Mouse (Mus musculus) forebrain, embryonic 11.5 days (tissue): ENCODE measurements at regions not wholly inside any gene's neighbourhood (a gene's known extent, or its start where the extent isn't known, plus 50 kb on each side); places are given as distances from the start of the nearest gene placed in this dataset.
A peak's percentile ranks its signal among the peaks of the same experiment; 100 is the strongest.

Experiments
- ATAC-seq: fragments of 200-750 bp; cut with Nextera tagmentation; replicated peaks from 2 replicates; pipeline ENCODE4 v1.8.0; 2017; ENCODE audit warnings: moderate TSS enrichment; ENCODE audit not compliant: low FRiP score
- DNase-seq: peaks from one replicate; pipeline ENCODE4 v3.0.0-alpha.2; 2017; ENCODE audit warnings: low spot score
- H3K27ac ChIP-seq: fragments of 300-500 bp; sonication (generic); 2 replicates; pipeline ENCODE4 v1.5.1; 2014; ENCODE audit warnings: low read depth, low read length
- H3K27me3 ChIP-seq: fragments of 300-500 bp; sonication (generic); 2 replicates; pipeline ENCODE4 v1.6.1; 2014; ENCODE audit warnings: mild to moderate bottlenecking, low read length, mixed read lengths; ENCODE audit not compliant: control insufficient read depth, insufficient read depth
- H3K36me3 ChIP-seq: fragments of 300-500 bp; sonication (generic); 2 replicates; pipeline ENCODE4 v1.6.1; 2014; ENCODE audit warnings: mild to moderate bottlenecking, low read length, moderate library complexity, mixed read lengths; ENCODE audit not compliant: control insufficient read depth, insufficient read depth
- H3K4me1 ChIP-seq: fragments of 300-500 bp; sonication (generic); replicated peaks from 2 replicates; pipeline ENCODE4 v1.6.1; 2014; ENCODE audit warnings: low read length, mixed read lengths; ENCODE audit not compliant: control insufficient read depth, insufficient read depth
- H3K4me2 ChIP-seq: fragments of 300-500 bp; sonication (generic); 2 replicates; pipeline ENCODE4 v1.6.1; 2014; ENCODE audit warnings: low read depth, mild to moderate bottlenecking, low read length, moderate library complexity, mixed read lengths; ENCODE audit not compliant: severe bottlenecking
- H3K4me3 ChIP-seq: fragments of 300-500 bp; sonication (generic); 2 replicates; pipeline ENCODE4 v1.5.1; 2014; ENCODE audit warnings: low read depth, low read length
- H3K9ac ChIP-seq: fragments of 300-500 bp; sonication (generic); 2 replicates; pipeline ENCODE4 v1.6.1; 2014; ENCODE audit warnings: low read length
- H3K9me3 ChIP-seq: fragments of 300-500 bp; sonication (generic); 2 replicates; pipeline ENCODE4 v1.6.1; 2016; ENCODE audit warnings: low read length, mixed read lengths; ENCODE audit not compliant: control insufficient read depth
- WGBS: fragments of 180-500 bp; shearing (Covaris S2); extraction: QIAGEN DNeasy Blood & Tissue Kit; methylation state at CpG from one replicate; pipeline ENCODE4 v1.1.7; 2014; 5-methylcytosine and 5-hydroxymethylcytosine counted together

GRCm38 (mm10) chr1:61419839-61420238, 218.8 kb upstream of the Pard3b start:
- Histone ChIP-seq H3K36me3 (no peaks in the 10 kb centered on the region), H3K9me3 (no peaks in the 10 kb centered on the region), H3K27me3 (no peaks in the 10 kb centered on the region), H3K4me3 (no peak overlapping the region), H3K27ac (no peak overlapping the region), H3K9ac (no peak overlapping the region), H3K4me2 (no peak overlapping the region), H3K4me1 (no peaks in the 10 kb centered on the region)
- 39% methylated on average over 6 of the region's 6 CpGs for WGBS
- DNase-seq: no peak
- ATAC-seq: no peak

- no peaks in the 10 kb centered on the region for H3K9me3 ChIP-seq
- no peak overlapping the region for H3K4me3 ChIP-seq
- ATAC-seq (no peak), DNase-seq (no peak)
- no peak overlapping the region for H3K9ac ChIP-seq
- no peaks in the 10 kb centered on the region for H3K4me1 ChIP-seq
- H3K36me3 ChIP-seq: no peaks in the 10 kb centered on the region
- H3K27me3 ChIP-seq: no peaks in the 10 kb centered on the region
- H3K4me2 ChIP-seq: no peak overlapping the region
- H3K27ac ChIP-seq: no peak overlapping the region
Observed at GRCm38 (mm10) chr1:61423253-61423652, 215.4 kb upstream of the Pard3b start.

GRCm38 (mm10) chr1:61428706-61429501, 209.7 kb upstream of the Pard3b start:
- Histone ChIP-seq H3K27ac (no peak overlapping the region), H3K36me3 (no peaks in the 10 kb centered on the region), H3K4me2 (no peak overlapping the region), H3K9me3 (no peaks in the 10 kb centered on the region), H3K9ac (no peak overlapping the region), H3K4me3 (no peak overlapping the region), H3K4me1 (no peaks in the 10 kb centered on the region), H3K27me3 (no peaks in the 10 kb centered on the region)
- ATAC-seq (no peak), DNase-seq (no peak)
- WGBS: 91% methylated on average over 4 of the region's 4 CpGs

- H3K9ac ChIP-seq: no peak overlapping the region
- H3K27ac ChIP-seq: no peak overlapping the region
- H3K27me3 ChIP-seq: no peaks in the 10 kb centered on the region
- no peak overlapping the region for H3K4me3 ChIP-seq
- DNase-seq (no peak), ATAC-seq (no peak)
- H3K4me1 ChIP-seq: no peaks in the 10 kb centered on the region
- 68% methylated on average over 3 of the region's 3 CpGs for WGBS
- no peak overlapping the region for H3K4me2 ChIP-seq
- no peaks in the 10 kb centered on the region for H3K9me3 ChIP-seq
- H3K36me3 ChIP-seq: no peaks in the 10 kb centered on the region
Observed at GRCm38 (mm10) chr1:61437603-61438002, 201.0 kb upstream of the Pard3b start.

- no peak for ATAC-seq
- H3K9me3 ChIP-seq: no peaks in the 10 kb centered on the region
- 90% methylated on average over 3 of the region's 3 CpGs for WGBS
Observed at GRCm38 (mm10) chr1:61461435-61461834, 177.2 kb upstream of the Pard3b start.

GRCm38 (mm10) chr1:61470617-61471214, 167.9 kb upstream of the Pard3b start:
- no peaks in the 10 kb centered on the region for H3K27me3 ChIP-seq
- no peak overlapping the region for H3K9ac ChIP-seq
- no peak overlapping the region for H3K4me3 ChIP-seq
- H3K36me3 ChIP-seq: no peaks in the 10 kb centered on the region
- H3K4me1 ChIP-seq: no peaks in the 10 kb centered on the region
- no peak for ATAC-seq
- no peak overlapping the region for H3K27ac ChIP-seq
- H3K4me2 ChIP-seq: no peak overlapping the region
- no peaks in the 10 kb centered on the region for H3K9me3 ChIP-seq
- DNase-seq: no peak
- WGBS: 83% methylated on average over 5 of the region's 5 CpGs

More at GRCm38 (mm10) chr1:61461435-61461834, 177.2 kb upstream of the Pard3b start:
- H3K9ac ChIP-seq: no peak overlapping the region
- H3K36me3 ChIP-seq: no peaks in the 10 kb centered on the region
- H3K27me3 ChIP-seq: no peaks in the 10 kb centered on the region
- no peak overlapping the region for H3K4me3 ChIP-seq
- no peak for DNase-seq
- H3K4me1 ChIP-seq: no peaks in the 10 kb centered on the region
- H3K4me2 ChIP-seq: no peak overlapping the region
- H3K27ac ChIP-seq: no peak overlapping the region

- ATAC-seq (0 out of 2 replicates have a peak, but pooled peaks have one; percentile 46), DNase-seq (no peak)
- no peak overlapping the region for H3K9ac ChIP-seq
Observed at GRCm38 (mm10) chr1:61471779-61472578, 166.6 kb upstream of the Pard3b start.

GRCm38 (mm10) chr1:61472579-61473242, 165.9 kb upstream of the Pard3b start:
- Histone ChIP-seq H3K27ac (peak overlapping the region; percentile 50; the same call in 1 of the 2 replicates), H3K36me3 (no peaks in the 10 kb centered on the region), H3K9me3 (no peaks in the 10 kb centered on the region), H3K27me3 (no peaks in the 10 kb centered on the region), H3K4me3 (no peak overlapping the region), H3K4me2 (no peak overlapping the region), H3K4me1 (no peaks in the 10 kb centered on the region), H3K9ac (no peak overlapping the region)
- ATAC-seq (no peak), DNase-seq (no peak)
- 82% methylated on average over 13 of the region's 13 CpGs for WGBS

More at GRCm38 (mm10) chr1:61471779-61472578, 166.6 kb upstream of the Pard3b start:
- Histone ChIP-seq H3K4me1 (no peaks in the 10 kb centered on the region), H3K9me3 (no peaks in the 10 kb centered on the region), H3K36me3 (no peaks in the 10 kb centered on the region), H3K4me2 (no peak overlapping the region), H3K4me3 (no peak overlapping the region), H3K27me3 (no peaks in the 10 kb centered on the region), H3K27ac (0 out of 2 replicates have a peak overlapping the region, but pooled peaks have one; percentile 41)
- whole genome bisulfite sequencing: 49% methylated on average over 6 of the region's 6 CpGs
